Mouse (Mus musculus): ENCODE results near the gene 4930562C15Rik.
A peak's percentile ranks its signal among the peaks of the same experiment; 100 is the strongest.

4930562C15Rik gene

GRCm38 (mm10) chr16:4892171-4892570 is 57.0 kb downstream of the 4930562C15Rik start:
- no peak for DNase-seq (ENCODE audit: low spot score)

- no peak for DNase-seq (ENCODE audit: low spot score)
These were observed 59.1 kb downstream of the 4930562C15Rik start for GRCm38 (mm10) chr16:4894201-4894908.

GRCm38 (mm10) chr16:4896249-4897027 is 61.2 kb downstream of the 4930562C15Rik start:
- no peak for DNase-seq (ENCODE audit: low spot score)

GRCm38 (mm10) chr16:4897146-4897730 is 62.0 kb downstream of the 4930562C15Rik start:
- no peak for DNase-seq (ENCODE audit: low spot score)

- no peak for DNase-seq (ENCODE audit: low spot score)
These were observed 63.7 kb downstream of the 4930562C15Rik start for GRCm38 (mm10) chr16:4898881-4899280.

GRCm38 (mm10) chr16:4899711-4900110 is 64.5 kb downstream of the 4930562C15Rik start:
- no peak for DNase-seq (ENCODE audit: low spot score)

GRCm38 (mm10) chr16:4901167-4901566 is 66.0 kb downstream of the 4930562C15Rik start:
- DNase-seq (ENCODE audit: low spot score), result no peak

GRCm38 (mm10) chr16:4902390-4902789 is 67.2 kb downstream of the 4930562C15Rik start:
- DNase-seq (ENCODE audit: low spot score), result no peak

- DNase-seq (ENCODE audit: low spot score), result no peak
These were observed 68.4 kb downstream of the 4930562C15Rik start for GRCm38 (mm10) chr16:4903491-4904102.

GRCm38 (mm10) chr16:4904878-4905277 is 69.7 kb downstream of the 4930562C15Rik start:
- no peak for DNase-seq (ENCODE audit: low spot score)

- DNase-seq (ENCODE audit: low spot score), result no peak
These were observed 70.4 kb downstream of the 4930562C15Rik start for GRCm38 (mm10) chr16:4905591-4905990.

GRCm38 (mm10) chr16:4906559-4906958 is 71.3 kb downstream of the 4930562C15Rik start:
- no peak for DNase-seq (ENCODE audit: low spot score)

- DNase-seq (ENCODE audit: low spot score), result no peak
These were observed 72.2 kb downstream of the 4930562C15Rik start for GRCm38 (mm10) chr16:4907386-4907785.

- no peak for DNase-seq (ENCODE audit: low spot score)
These were observed 72.8 kb downstream of the 4930562C15Rik start for GRCm38 (mm10) chr16:4907972-4908371.

GRCm38 (mm10) chr16:4909745-4910144 is 74.5 kb downstream of the 4930562C15Rik start:
- no peak for DNase-seq (ENCODE audit: low spot score)

GRCm38 (mm10) chr16:4910758-4911157 is 75.5 kb downstream of the 4930562C15Rik start:
- DNase-seq (ENCODE audit: low spot score), result no peak

- DNase-seq (ENCODE audit: low spot score), result no peak
These were observed 76.9 kb downstream of the 4930562C15Rik start for GRCm38 (mm10) chr16:4912074-4912648.

- no peak for DNase-seq (ENCODE audit: low spot score)
These were observed 77.9 kb downstream of the 4930562C15Rik start for GRCm38 (mm10) chr16:4912907-4913782.

- peak; percentile 87 for DNase-seq (ENCODE audit: low spot score)
These were observed 78.8 kb downstream of the 4930562C15Rik start for GRCm38 (mm10) chr16:4913783-4914735.

GRCm38 (mm10) chr16:4915931-4916330 is 80.7 kb downstream of the 4930562C15Rik start:
- no peak for DNase-seq (ENCODE audit: low spot score)
